Mouse (Mus musculus): ENCODE data around the gene Mapt. TPM values are rescaled to one million over a fixed set of nuclear protein-coding genes. Genes with fewer than 3 reads are reported as not detected.

Gene Mapt
- polyA plus RNA-seq (2012; ENCODE audit: insufficient read depth, low replicate concordance): 0.76 TPM in 1 of 2 replicates, not detected in the other

DNA sequence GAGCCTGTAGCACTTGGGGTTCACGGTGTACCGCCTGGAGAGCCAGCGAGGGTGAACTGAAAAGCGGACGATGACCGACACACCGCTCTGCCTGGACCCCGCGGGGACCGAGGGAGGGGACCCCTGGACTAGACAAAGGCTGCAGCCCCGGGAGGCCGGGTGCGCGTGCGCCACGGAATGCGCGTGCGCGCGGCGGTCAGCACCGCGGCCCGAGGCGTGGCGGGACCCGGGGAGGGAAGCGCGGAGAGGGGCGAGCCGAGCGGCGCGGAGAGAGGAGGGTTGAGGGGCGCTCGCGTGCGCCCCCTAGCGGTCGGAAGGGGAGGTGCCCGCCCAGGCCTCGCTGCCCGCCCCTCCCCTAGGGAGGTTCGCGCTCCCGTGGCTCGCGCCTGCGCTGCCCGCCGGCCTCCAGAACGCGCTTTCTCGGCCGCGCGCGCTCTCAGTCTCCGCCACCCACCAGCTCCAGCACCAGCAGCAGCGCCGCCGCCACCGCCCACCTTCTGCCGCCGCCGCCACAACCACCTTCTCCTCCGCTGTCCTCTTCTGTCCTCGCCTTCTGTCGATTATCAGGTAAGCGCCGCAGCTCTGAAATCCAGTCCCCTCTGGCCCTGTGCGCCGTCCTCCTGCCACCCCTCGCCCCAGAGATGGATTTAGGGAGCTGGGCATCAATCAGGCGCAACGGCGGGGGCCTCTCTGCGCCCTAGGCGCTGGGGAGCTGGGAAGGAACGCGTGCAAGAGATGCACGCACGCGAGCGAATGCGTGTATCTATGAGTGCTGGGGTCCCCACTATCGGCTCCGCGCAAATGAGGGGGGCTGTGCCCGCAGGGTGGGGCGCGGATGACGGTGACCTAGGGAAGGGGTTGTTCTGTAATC, at the start of gene Mapt:
TSS of gene Mapt (plus strand) at position 350 of the 871 bp plus-strand sequence.
- Histone ChIP-seq H3K36me3 (replicated peaks; ENCODE audit: low read length) (no peaks in the 10 kb centered on the region), H3K4me1 (peaks cover 41% of the 10 kb centered on the region), H3K4me3 (replicated peaks) (peak within 1 kb of the TSS; percentile 92), H3K27me3 (replicated peaks) (peaks cover 83% of the 10 kb centered on the region), H3K9me3 (no peaks in the 10 kb centered on the region)
- TF ChIP-seq GATA1 (IDR thresholded peaks at IDR 0.05; ENCODE audit: borderline replicate concordance, low read length): no peak
- TF ChIP-seq FLI1 (IDR thresholded peaks at IDR 0.05; ENCODE audit: low read length): no peak

DNA sequence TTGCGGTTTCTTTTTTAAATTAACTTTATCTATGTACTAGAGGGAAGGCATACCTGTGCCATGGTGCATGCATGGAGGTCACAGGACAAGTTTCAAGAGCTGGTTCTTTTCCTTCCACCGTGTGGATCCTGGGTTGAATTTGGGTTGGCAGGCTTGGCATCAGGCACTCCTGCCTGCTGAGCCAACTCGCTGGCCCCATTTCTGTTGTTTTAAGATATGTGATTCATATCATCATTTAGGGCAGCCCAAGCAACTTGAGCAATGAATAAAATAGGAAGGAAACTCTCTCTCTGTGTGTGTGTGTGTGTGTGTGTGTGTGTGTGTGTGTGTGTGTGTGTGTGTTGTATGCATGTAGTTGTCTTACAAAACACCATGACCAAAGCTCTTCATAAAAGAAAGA, 49.0 kb upstream of the Mapt start:
- peaks cover 68% of the 10 kb centered on the region for H3K27me3 ChIP-seq (replicated peaks)
- peaks cover 7% of the 10 kb centered on the region for H3K4me1 ChIP-seq
- H3K9me3 ChIP-seq: no peaks in the 10 kb centered on the region
- no peak for TF ChIP-seq GATA1 (IDR thresholded peaks at IDR 0.05; ENCODE audit: borderline replicate concordance, low read length)
- TF ChIP-seq FLI1 (IDR thresholded peaks at IDR 0.05; ENCODE audit: low read length): no peak
- H3K4me3 ChIP-seq (replicated peaks): no peak overlapping the region
- no peaks in the 10 kb centered on the region for H3K36me3 ChIP-seq (replicated peaks; ENCODE audit: low read length)

DNA sequence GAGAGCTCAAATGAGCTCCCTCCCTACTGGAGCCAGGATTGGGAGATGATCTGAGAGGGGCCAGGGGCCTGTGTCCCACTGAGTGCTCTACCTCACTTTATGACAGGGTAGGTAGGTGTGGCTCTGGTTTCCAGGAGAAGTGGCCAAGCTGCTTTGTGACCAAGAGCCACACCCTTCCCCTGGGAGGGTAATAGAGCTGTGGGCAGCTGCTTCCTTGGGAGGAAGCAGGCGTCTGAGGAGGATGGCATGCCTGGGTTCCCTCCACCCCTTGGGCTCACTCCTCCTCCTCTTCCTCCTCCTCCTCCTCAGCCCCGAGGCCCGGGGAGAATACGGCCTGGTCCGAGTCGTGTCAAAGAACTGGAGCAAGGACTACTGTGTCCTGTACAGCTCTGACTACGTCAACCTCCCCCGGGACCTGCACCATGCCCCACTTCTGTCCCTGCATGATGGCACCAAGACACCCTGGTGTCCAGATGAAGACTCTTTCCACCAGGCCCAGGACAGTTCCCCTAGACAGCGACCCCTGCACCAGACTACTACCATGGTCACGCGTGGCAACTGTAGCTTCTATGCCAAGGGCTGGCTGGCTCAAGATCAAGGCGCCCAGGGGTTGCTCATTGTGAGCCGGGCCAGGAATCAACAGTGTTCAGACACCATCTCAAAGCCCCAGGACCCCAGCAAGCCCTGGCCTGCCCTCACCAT, 44.9 kb upstream of the Mapt start, which contains the start of gene Sppl2c:
TSS of gene Sppl2c (plus strand) at position 193 of the 702 bp plus-strand sequence.
- H3K4me3 ChIP-seq (replicated peaks): no peak within 1 kb of the TSS
- H3K4me1 ChIP-seq: peaks cover 4% of the 10 kb centered on the region
- TF ChIP-seq FLI1 (IDR thresholded peaks at IDR 0.05; ENCODE audit: low read length): no peak
- no peak for TF ChIP-seq GATA1 (IDR thresholded peaks at IDR 0.05; ENCODE audit: borderline replicate concordance, low read length)
- H3K9me3 ChIP-seq: no peaks in the 10 kb centered on the region
- H3K36me3 ChIP-seq (replicated peaks; ENCODE audit: low read length): no peaks in the 10 kb centered on the region
- peaks cover 73% of the 10 kb centered on the region for H3K27me3 ChIP-seq (replicated peaks)

DNA sequence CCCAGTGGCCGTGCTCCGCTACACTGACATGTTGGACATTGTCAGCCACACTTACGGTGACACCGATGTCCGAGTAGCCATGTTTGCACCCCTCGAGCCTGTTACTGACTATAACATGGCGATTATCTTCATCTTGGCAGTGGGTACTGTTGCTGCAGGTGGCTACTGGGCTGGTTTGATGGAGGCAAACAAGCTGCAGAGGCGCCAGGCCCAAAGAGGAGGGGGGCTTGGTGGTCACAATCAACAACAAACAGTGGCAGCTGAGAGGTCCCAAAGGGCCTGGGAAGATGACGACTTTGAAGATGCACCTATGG, 44.4 kb upstream of the Mapt start:
- peaks cover 5% of the 10 kb centered on the region for H3K9me3 ChIP-seq
- H3K4me3 ChIP-seq (replicated peaks): no peak overlapping the region
- peaks cover 77% of the 10 kb centered on the region for H3K27me3 ChIP-seq (replicated peaks)
- peaks cover 4% of the 10 kb centered on the region for H3K4me1 ChIP-seq
- TF ChIP-seq GATA1 (IDR thresholded peaks at IDR 0.05; ENCODE audit: borderline replicate concordance, low read length): no peak
- no peak for TF ChIP-seq FLI1 (IDR thresholded peaks at IDR 0.05; ENCODE audit: low read length)
- H3K36me3 ChIP-seq (replicated peaks; ENCODE audit: low read length): no peaks in the 10 kb centered on the region

DNA sequence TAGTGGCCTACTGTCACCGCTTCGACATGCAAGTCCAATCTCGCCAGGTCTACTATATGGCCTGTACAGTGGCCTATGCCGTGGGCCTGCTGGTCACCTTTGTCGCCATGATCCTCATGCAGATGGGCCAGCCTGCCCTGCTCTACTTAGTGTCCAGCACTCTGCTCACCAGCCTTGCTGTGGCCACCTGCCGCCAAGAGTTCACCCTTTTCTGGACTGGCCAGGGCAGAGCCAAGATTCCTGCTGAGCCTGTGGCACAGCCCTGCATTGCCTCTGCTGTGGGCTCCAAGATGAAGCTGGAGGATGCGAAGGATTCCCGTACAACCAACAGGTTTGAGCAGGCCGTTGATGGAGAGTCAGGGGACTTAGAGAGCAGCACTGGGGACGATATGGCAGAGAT, 43.4 kb upstream of the Mapt start:
- no peaks in the 10 kb centered on the region for H3K36me3 ChIP-seq (replicated peaks; ENCODE audit: low read length)
- peaks cover 4% of the 10 kb centered on the region for H3K4me1 ChIP-seq
- TF ChIP-seq GATA1 (IDR thresholded peaks at IDR 0.05; ENCODE audit: borderline replicate concordance, low read length) (no peak), FLI1 (IDR thresholded peaks at IDR 0.05; ENCODE audit: low read length) (no peak)
- H3K9me3 ChIP-seq: peaks cover 6% of the 10 kb centered on the region
- no peak overlapping the region for H3K4me3 ChIP-seq (replicated peaks)
- peaks cover 78% of the 10 kb centered on the region for H3K27me3 ChIP-seq (replicated peaks)

DNA sequence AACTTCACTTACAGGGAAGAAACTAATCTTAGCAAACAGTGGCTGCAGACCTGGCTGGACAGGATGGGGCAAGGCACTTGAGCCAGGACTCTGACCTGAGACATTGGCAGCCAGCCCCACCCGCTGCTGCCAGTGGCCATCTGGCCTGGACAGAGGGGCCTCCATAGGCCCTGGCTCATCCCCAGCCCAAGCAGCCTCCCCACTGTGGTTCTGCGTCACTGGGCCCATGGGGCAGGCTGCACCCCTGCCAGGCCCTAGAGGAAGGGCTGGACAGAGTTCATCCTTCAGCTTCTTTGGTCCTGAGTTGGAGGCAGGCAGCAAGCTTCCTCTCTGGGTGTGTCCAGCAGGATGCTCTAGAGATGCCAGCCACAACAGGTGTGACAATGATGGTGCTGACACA, 41.2 kb upstream of the Mapt start:
- TF ChIP-seq FLI1 (IDR thresholded peaks at IDR 0.05; ENCODE audit: low read length) (no peak), GATA1 (IDR thresholded peaks at IDR 0.05; ENCODE audit: borderline replicate concordance, low read length) (no peak)
- H3K4me3 ChIP-seq (replicated peaks): no peak overlapping the region
- peaks cover 6% of the 10 kb centered on the region for H3K9me3 ChIP-seq
- H3K27me3 ChIP-seq (replicated peaks): peaks cover 69% of the 10 kb centered on the region
- peaks cover 4% of the 10 kb centered on the region for H3K4me1 ChIP-seq
- no peaks in the 10 kb centered on the region for H3K36me3 ChIP-seq (replicated peaks; ENCODE audit: low read length)

DNA sequence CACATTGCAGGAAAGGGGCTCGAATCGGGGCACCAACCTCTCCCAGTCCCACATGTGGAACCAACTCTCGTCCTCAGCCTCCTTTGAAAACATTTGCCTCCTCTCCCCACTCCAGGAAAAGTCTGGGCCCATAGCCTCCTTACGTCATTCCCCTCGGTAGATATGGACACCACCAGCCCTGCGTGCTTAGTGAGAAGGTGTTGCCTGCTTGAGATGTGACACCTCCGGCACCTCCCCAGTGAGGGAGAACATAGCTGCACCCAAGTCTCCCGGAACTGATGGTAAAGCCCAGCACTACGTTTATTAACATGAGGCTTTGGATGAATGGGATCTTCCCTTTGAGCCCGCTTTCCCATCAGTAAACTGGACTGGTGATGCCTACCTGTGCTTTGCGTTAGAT, 35.8 kb upstream of the Mapt start:
- peaks cover 6% of the 10 kb centered on the region for H3K9me3 ChIP-seq
- TF ChIP-seq GATA1 (IDR thresholded peaks at IDR 0.05; ENCODE audit: borderline replicate concordance, low read length): no peak
- no peak for TF ChIP-seq FLI1 (IDR thresholded peaks at IDR 0.05; ENCODE audit: low read length)
- peaks cover 5% of the 10 kb centered on the region; the same call in 1 of the 2 replicates for H3K4me1 ChIP-seq
- no peaks in the 10 kb centered on the region for H3K36me3 ChIP-seq (replicated peaks; ENCODE audit: low read length)
- no peak overlapping the region for H3K4me3 ChIP-seq (replicated peaks)
- H3K27me3 ChIP-seq (replicated peaks): peaks cover 62% of the 10 kb centered on the region

DNA sequence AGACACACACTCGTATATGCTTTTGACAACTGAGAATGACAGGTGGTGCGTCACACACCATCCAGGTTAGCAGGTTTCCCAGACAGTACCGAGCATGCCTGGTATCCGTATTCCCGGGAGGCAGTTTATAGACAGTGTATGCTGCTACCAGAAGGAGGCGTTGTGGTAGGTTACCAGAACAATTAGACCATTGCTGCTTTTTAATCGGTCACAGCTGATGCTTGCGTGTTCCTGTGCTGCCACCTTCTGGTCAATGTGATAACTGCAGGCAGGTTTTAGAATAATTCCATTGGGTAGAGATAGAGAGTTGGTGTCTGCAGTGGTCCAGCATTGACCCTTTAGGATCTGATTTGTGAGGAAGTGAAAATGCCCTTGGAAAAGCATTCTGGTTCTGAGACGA, 35.4 kb upstream of the Mapt start:
- H3K4me1 ChIP-seq: peaks cover 5% of the 10 kb centered on the region; the same call in 1 of the 2 replicates
- no peak overlapping the region for H3K4me3 ChIP-seq (replicated peaks)
- H3K27me3 ChIP-seq (replicated peaks): peaks cover 60% of the 10 kb centered on the region
- peaks cover 7% of the 10 kb centered on the region for H3K9me3 ChIP-seq
- no peaks in the 10 kb centered on the region for H3K36me3 ChIP-seq (replicated peaks; ENCODE audit: low read length)
- TF ChIP-seq GATA1 (IDR thresholded peaks at IDR 0.05; ENCODE audit: borderline replicate concordance, low read length) (no peak), FLI1 (IDR thresholded peaks at IDR 0.05; ENCODE audit: low read length) (no peak)

DNA sequence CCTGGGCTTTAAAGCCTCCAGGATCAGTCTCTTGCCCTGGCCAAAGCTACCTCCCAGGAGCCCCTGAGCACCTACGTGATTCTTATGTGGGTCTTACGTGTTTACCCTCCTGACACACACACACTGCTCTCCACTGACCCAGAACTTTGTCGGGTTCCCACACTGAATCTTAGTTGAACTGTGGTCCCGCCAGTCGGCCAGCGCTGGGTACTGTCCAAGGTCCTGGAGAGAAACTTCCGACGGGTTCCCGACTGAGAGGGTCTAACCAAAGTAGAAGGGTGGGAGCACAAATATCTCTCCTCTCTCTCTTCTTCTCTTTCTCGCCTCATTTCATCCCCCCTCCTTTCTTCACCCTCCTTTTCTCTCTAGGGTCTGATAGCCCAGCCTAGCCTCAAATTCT, 33.3 kb upstream of the Mapt start:
- Histone ChIP-seq H3K4me3 (replicated peaks) (no peak overlapping the region), H3K27me3 (replicated peaks) (peaks cover 47% of the 10 kb centered on the region), H3K9me3 (peaks cover 20% of the 10 kb centered on the region), H3K4me1 (peaks cover 5% of the 10 kb centered on the region; the same call in 1 of the 2 replicates), H3K36me3 (replicated peaks; ENCODE audit: low read length) (no peaks in the 10 kb centered on the region)
- TF ChIP-seq FLI1 (IDR thresholded peaks at IDR 0.05; ENCODE audit: low read length) (no peak), GATA1 (IDR thresholded peaks at IDR 0.05; ENCODE audit: borderline replicate concordance, low read length) (no peak)

DNA sequence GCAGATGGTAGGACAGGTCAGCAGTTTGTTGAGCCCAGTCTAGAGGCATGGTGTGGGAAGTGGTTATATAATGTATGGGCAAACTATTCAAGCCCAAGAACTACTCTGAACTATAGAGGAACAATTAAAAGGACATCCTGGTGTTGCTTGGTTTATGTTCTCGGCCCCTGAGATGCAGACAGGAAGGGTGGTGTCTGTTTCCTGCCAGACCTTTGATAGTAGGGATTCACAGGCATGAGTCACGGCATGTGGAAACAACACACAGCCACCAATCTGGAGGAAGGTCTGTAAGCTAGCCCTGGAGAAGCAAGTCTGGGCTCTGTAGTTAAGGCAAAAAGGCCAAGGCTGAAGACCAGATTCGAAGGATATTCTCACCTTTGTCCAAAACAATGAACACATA, 27.9 kb upstream of the Mapt start:
- Histone ChIP-seq H3K27me3 (replicated peaks) (peaks cover 25% of the 10 kb centered on the region), H3K36me3 (replicated peaks; ENCODE audit: low read length) (no peaks in the 10 kb centered on the region), H3K4me3 (replicated peaks) (no peak overlapping the region), H3K4me1 (peaks cover 15% of the 10 kb centered on the region), H3K9me3 (peaks cover 50% of the 10 kb centered on the region)
- no peak for TF ChIP-seq GATA1 (IDR thresholded peaks at IDR 0.05; ENCODE audit: borderline replicate concordance, low read length)
- TF ChIP-seq FLI1 (IDR thresholded peaks at IDR 0.05; ENCODE audit: low read length): no peak
